Mouse (Mus musculus) cerebellum, postnatal 4 days (tissue): ENCODE data around the gene Cd28.
"Not testable (repeated sequence)": the region's sequence is repeated elsewhere in the genome, so short reads cannot be mapped to it uniquely, and the experiment has no call there.

Experiments
- DNase-seq, 2 experiments: peaks; one replicate each; pipeline ENCODE4 v3.0.0; 2022; ENCODE audit warnings: low spot score in 2 of 2, mixed read lengths in 1 of 2

Cd28 gene

GRCm38 (mm10) chr1:60799795-60800345 lies 83.3 kb downstream of the Cd28 start:
- DNase-seq = no peak

- no peak for DNase-seq
Measured at GRCm38 (mm10) chr1:60801210-60801671, 84.6 kb downstream of the Cd28 start.

DNA sequence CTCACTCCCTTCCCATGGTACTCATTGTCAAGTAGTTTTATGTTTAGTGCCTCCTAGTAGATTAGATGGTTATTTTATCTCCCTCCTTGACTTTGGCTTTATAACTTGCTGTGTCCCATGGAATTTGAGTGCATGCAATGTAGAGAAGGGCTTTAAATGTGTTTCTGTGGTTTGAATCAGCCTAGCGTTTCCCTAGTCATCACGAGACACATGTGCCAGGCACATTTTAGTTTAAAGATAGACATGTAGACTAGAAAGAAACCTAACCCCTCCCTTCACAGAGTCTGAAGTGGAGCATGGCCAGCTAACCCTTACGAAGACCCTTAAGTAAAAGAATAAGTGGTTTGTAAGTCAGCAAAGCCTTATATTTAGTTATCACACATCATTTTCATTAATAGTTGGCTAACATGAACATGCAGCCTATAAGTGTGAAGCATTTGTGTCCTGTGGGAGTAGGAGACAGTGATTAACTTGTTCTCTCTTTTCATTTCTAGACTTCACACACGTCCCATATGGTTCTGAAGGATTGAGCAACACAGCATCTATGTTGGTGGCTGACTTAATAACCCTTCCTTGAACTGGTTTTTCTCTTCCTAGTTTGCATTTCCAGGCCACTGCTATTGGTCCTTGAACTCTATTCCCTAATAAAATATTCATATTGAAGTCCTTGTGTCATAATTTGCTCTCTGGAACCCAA lies 86.7 kb downstream of the Cd28 start:
- no peak for DNase-seq

DNA sequence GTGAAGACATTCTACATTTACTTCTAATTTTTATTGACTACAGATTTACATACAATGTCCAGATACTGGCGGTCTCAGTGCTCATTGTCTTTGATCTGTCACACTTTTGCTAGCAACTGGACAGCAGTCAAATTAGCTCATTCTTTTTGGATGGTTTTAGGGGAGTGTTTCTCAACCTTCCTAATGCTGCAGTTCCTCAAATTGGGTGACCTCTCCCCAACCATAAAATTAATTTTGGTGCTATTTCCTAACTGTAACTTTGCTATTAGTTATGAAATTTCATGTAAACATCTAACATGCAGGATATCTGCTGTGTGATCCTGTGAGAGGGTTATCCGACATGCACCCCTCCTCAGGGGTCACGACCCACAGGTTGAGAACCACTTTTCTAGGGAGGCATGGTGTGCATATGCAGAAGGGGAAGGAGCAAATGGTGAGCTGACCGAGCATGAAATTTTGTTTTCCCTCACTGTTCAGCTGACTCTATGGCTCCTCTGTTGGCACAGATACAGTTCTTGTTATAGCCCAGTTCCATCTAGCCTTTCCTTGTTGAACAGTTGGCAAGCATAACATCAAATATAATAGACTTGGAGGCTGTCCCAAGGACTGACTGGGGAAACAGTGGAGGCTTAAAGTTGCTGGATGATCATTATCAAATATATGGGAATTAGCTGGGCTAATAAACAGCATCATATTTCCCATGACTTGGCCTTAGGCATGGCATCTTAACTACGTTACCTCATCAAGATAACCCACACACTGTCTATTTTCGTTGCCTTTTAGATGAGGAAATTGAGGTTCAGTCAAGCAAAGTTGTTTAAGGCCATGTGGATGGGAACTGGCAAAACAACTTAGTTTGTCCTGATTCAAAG lies 87.5 kb downstream of the Cd28 start:
- no peak for DNase-seq

DNA sequence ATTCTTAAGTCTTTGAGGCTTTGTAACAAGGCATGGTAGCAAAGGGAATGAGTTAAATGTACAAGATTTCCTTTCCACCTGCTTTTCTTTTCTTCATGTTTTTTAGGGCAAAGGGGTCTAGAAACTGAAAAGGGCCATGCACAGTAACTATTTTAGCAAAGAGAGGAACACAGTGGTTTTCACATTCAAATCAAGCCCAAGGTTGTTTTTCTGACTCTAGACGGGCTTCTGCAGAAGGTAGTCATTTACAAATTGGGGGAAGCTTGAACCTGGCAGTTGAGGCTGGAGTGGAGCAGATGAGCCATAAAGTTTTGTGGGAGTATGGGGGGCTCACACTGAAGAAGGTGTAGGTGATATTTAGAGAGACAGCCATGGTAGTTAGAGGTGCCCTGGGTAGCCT lies 88.6 kb downstream of the Cd28 start:
- no peak for DNase-seq

- DNase-seq = no peak
Measured at GRCm38 (mm10) chr1:60807748-60808147, 91.1 kb downstream of the Cd28 start.

DNA sequence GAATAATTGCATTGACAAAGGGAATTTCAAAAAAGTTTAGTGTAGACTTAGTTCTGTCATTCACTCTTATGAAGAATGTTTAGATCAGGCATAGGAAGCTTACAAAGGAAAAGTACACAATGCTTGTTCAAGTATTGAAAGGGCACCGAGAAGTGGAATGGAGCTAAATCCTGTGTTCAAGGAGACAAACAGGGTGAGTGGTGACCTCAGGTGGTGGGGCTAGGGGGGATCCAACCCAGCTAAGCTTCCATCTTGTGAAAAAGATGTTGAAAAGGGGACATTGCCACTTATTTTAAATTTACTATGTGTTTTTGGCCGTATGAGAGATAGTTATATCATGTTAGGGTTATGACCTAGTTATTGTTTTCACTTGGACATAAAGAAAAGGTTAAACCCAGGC lies 91.9 kb downstream of the Cd28 start:
- DNase-seq = no peak

- DNase-seq = no peak
Measured at GRCm38 (mm10) chr1:60809166-60809565, 92.6 kb downstream of the Cd28 start.

GRCm38 (mm10) chr1:60810821-60811220 lies 94.2 kb downstream of the Cd28 start:
- DNase-seq = no peak

DNA sequence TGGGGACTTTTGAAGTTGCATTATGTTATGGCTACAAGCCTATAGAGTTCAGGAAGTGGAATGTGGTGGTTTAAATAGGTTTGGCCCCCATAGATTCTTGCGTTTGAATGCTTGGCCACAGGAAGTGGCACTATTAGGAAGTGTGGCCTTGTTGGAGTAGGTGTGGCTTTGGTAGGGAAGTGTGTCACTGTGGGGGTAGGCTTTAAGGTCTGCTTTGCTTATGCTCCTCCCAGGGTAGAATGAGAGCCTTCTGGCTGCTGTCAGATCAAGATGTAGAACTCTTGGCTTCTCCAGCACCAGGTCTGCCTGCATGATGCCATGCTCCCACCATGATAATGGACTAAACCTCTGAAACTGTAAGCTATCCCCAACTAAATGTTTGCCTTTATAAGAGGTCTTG lies 95.4 kb downstream of the Cd28 start:
- DNase-seq = no peak

DNA sequence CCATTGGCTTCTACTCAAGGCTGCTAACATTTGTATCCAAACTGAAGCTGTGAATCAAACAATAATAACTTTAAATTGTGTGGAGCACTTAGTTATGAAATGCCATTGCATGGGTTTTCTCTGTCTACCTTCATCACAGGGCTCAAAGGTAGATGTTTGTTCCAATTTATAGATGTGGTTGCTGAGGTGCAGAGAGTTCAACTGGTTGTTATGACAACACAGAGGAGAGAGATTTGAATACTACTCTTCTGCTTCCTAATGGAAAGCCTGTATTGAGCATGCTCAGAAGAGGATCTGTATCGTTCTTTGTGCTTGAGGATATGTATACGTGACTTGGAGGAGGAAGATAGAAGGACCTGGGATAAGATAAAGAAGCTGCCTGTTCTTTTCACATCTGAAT lies 96.8 kb downstream of the Cd28 start:
- no peak for DNase-seq

DNA sequence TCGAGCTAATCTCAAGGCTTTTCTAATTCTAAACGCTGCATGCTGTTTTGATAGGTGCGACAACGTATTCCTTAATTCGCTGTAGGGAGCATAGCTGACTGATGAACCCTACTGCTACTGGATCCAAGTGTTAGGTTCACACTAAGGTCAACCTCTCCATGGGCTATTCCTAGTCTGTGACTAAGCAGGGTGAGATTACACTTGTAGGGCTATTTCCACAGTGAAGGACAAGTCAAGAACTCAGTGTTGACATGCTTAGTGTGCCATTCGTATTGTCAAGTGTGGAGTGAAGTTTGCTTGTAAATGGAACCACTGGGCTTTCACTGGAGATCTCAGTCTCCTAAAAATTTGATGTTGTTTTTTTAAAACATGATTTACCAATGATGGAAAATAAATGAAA lies 99.3 kb downstream of the Cd28 start:
- DNase-seq = no peak

DNA sequence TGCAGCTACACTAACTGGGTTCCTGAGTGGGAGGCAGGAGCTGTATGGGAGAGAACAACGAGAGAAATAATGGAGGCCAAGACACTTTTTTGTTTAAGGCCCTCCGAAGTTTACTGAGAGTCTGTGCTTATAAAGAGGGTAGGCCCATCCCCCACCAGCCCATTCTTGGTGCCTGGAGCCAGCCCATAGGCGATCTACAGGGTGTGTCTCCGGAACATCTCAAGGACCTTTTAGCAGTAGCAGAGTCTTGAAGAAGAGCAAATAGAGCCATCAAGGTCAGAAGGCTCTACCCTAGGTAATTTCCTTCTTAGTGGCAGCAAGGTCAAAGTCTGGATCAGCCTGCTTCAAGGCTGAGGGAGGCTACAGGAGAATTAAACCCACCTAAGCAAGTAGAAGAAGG lies 101.9 kb downstream of the Cd28 start:
- DNase-seq = not testable (repeated sequence)

GRCm38 (mm10) chr1:60819993-60820392 lies 103.4 kb downstream of the Cd28 start:
- no peak for DNase-seq

GRCm38 (mm10) chr1:60820981-60821380 lies 104.4 kb downstream of the Cd28 start:
- DNase-seq = no peak

DNA sequence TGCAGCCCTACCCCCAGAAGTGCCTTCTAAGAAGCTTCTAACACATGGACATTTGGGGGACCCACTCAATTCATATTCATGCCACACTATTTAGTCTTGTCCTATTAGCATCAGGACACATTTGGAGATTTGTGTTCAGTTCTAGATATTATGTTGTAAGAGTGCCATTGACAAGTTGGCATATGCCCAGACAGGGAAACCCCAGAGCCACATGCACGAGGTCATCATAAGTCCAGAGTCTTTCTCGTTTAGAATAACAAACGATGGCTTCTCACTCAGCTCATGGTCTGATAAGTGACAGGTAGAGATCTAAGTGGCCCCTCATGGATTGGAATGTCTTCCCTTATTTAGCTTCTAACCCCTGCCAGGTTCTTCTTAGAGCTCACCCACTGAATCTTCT lies 105.0 kb downstream of the Cd28 start:
- DNase-seq = no peak
